Mouse (Mus musculus): Measurements from ENCODE around the gene Cacna1d. TPM values are rescaled to one million over a fixed set of nuclear protein-coding genes. Genes with fewer than 3 reads are reported as not detected.

The Cacna1d gene
- total and polyA plus RNA-seq, 3 experiments: 0.04 to 0.66 (median 0.08) TPM

DNA sequence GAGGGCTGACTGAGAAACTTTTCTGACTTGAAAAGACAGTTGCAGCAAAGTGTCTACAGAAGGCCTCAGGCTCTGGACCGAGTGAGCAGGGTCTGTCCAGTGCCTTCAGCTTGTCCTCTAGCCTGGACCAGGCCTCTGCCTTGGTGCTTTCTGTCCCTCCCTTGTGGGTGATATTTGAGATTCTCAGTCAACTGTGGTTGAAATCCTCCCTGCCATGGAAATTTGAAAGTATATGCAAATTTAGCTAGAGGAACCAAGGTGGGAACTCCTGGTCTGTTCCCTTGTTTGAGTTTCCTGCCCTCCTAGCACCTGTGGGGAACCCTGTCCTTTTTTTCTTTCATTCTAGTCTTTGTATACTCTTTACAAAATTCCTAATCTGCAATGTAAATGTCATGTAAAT, 476.2 kb downstream of the Cacna1d start:
- Histone ChIP-seq H3K9me3 (replicated peaks; ENCODE audit: low read length) (no peaks in the 10 kb centered on the region), H3K27me3 (replicated peaks) (no peaks in the 10 kb centered on the region), H3K27ac (ENCODE audit: insufficient read depth, low read depth) (no peak overlapping the region), H3K4me3 (replicated peaks in 1 of 3; ENCODE audit: low read depth in 2 of 3, low read length in 2 of 3, poor library complexity in 1 of 3) (no peak overlapping the region), H3K36me3 (replicated peaks in 1 of 2; ENCODE audit: control insufficient read depth in 1 of 2, insufficient read depth in 1 of 2, low read length in 1 of 2) (no peaks in the 10 kb centered on the region), H3K4me2 (ENCODE audit: insufficient read depth, low read depth, poor library complexity, severe bottlenecking) (peak overlapping the region; percentile 37), H3K4me1 (ENCODE audit: control insufficient read depth in 1 of 2, insufficient read depth in 2 of 2) (peaks cover 17 to 48% of the 10 kb centered on the region in 2 experiments), H3K79me2 (replicated peaks; ENCODE audit: control insufficient read depth, extremely low read depth, insufficient read depth, poor library complexity, severe bottlenecking) (no peaks in the 10 kb centered on the region), H3K9ac (ENCODE audit: insufficient read depth, low read depth) (0 out of 2 replicates have a peak overlapping the region, but pooled peaks have one; percentile 10)
- TF ChIP-seq ETS1 (conservative IDR thresholded peaks at IDR 0.05; ENCODE audit: low read depth, low read length): peak; percentile 57
- 0 out of 2 replicates have a peak, but pooled peaks have one; percentile 34 for TF ChIP-seq SIN3A (IDR thresholded peaks at IDR 0.05; ENCODE audit: low read length)
- no peak for TF ChIP-seq GABPA (IDR thresholded peaks at IDR 0.05; ENCODE audit: insufficient replicate concordance, low read depth, low read length)
- TF ChIP-seq EP300 (IDR thresholded peaks at IDR 0.05; ENCODE audit: low read length): peak; percentile 72
- TF ChIP-seq CTCF (conservative IDR thresholded peaks at IDR 0.05 in 1 of 2, IDR thresholded peaks at IDR 0.05 in 1 of 2; ENCODE audit: low read depth in 2 of 2, low read length in 2 of 2): no peak
- 0 out of 2 replicates have a peak, but pooled peaks have one; percentile 4 for TF ChIP-seq BHLHE40 (IDR thresholded peaks at IDR 0.05; ENCODE audit: low read depth, low read length)
- peak; percentile 27; the same call in 1 of the 2 replicates for TF ChIP-seq IRF4 (IDR thresholded peaks at IDR 0.05; ENCODE audit: low read depth, low read length)
- dilution Hi-C loops (cut with MboI; ENCODE audit: extremely low pct_ligation_motif_present, extremely low pct_unique_long_range_greater_than_20kb, low sequenced_read_pairs): no loop called here
- DNase-seq (ENCODE audit: extremely low read depth): peak; percentile 59
- in situ Hi-C loops (cut with MboI; ENCODE audit: low pct_ligation_motif_present, low pct_unique_long_range_greater_than_20kb, low sequenced_read_pairs): no loop called here

DNA sequence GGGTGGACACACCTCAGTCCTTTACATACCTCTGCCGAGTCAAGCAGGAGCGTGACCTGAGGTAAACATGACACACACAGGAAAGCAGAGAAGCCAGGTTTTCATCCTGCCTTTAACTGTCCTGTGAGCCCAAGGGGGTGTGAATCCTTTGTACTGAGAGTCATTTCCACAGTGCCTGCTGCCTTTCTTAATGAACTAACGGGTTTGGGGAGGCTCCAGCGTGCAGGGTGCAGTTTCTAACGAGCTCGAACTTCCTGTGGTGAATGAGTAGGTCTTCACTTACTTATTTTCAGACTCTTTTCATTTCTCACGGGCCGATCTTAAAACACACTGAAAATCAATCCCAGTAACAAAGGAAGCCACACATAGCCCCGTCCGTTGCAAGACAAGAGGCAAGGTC, 476.8 kb downstream of the Cacna1d start:
- Histone ChIP-seq H3K27me3 (replicated peaks) (no peaks in the 10 kb centered on the region), H3K79me2 (replicated peaks; ENCODE audit: control insufficient read depth, extremely low read depth, insufficient read depth, poor library complexity, severe bottlenecking) (no peaks in the 10 kb centered on the region), H3K9ac (ENCODE audit: insufficient read depth, low read depth) (0 out of 2 replicates have a peak overlapping the region, but pooled peaks have one; percentile 10), H3K4me1 (ENCODE audit: control insufficient read depth in 1 of 2, insufficient read depth in 2 of 2) (peaks cover 17 to 46% of the 10 kb centered on the region in 2 experiments), H3K4me2 (ENCODE audit: insufficient read depth, low read depth, poor library complexity, severe bottlenecking) (no peak overlapping the region), H3K9me3 (replicated peaks; ENCODE audit: low read length) (no peaks in the 10 kb centered on the region), H3K27ac (ENCODE audit: insufficient read depth, low read depth) (no peak overlapping the region), H3K36me3 (replicated peaks in 1 of 2; ENCODE audit: control insufficient read depth in 1 of 2, insufficient read depth in 1 of 2, low read length in 1 of 2) (no peaks in the 10 kb centered on the region), H3K4me3 (replicated peaks in 1 of 3; ENCODE audit: low read depth in 2 of 3, low read length in 2 of 3, poor library complexity in 1 of 3) (no peak overlapping the region)
- no peak for DNase-seq (ENCODE audit: extremely low read depth)
- dilution Hi-C loops (cut with MboI; ENCODE audit: extremely low pct_ligation_motif_present, extremely low pct_unique_long_range_greater_than_20kb, low sequenced_read_pairs) (no loop called here), in situ Hi-C loops (cut with MboI; ENCODE audit: low pct_ligation_motif_present, low pct_unique_long_range_greater_than_20kb, low sequenced_read_pairs) (no loop called here)
- TF ChIP-seq PAX5 (IDR thresholded peaks at IDR 0.05; ENCODE audit: low read length) (no peak), ZKSCAN1 (IDR thresholded peaks at IDR 0.05; ENCODE audit: borderline replicate concordance, low read depth, low read length) (no peak), CHD2 (IDR thresholded peaks at IDR 0.05; ENCODE audit: low read length) (no peak), ETS1 (conservative IDR thresholded peaks at IDR 0.05; ENCODE audit: low read depth, low read length) (no peak)

DNA sequence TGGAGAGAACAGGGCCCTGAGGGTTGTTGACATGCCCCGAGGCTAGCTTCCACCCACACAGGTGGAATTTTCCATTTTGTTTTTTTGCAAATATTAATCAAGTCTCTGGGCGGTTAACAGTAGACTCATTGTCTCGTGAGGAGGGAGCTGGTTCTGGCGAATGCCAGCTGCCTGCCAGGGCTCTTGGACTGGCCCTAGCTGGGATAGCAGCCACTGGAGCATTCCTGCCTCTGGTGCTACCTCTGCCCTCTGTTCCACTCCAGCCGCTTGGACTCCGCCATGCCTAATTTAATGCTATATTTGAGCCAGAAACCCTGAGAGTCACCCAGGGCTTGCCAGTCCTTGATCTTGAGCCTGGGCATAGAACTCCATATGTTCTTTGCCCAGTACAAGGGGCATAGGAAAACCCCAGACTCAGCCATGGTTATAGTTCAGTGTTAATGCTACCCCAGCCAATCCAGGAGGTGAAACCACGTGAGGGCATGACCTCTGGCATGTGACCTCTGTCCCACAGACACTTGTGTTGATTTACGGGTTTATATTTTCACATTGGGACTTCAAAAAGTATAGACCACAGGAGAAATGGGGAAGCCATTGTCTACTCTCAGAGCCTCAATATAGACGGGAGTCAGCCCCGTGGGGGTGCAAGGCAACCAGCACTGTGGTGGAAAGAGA, 479.2 kb downstream of the Cacna1d start:
- Histone ChIP-seq H3K27me3 (replicated peaks) (no peaks in the 10 kb centered on the region), H3K9me3 (replicated peaks; ENCODE audit: low read length) (no peaks in the 10 kb centered on the region), H3K9ac (ENCODE audit: insufficient read depth, low read depth) (no peak overlapping the region), H3K4me3 (replicated peaks in 1 of 3; ENCODE audit: low read depth in 2 of 3, low read length in 2 of 3, poor library complexity in 1 of 3) (no peak overlapping the region), H3K27ac (ENCODE audit: insufficient read depth, low read depth) (no peak overlapping the region), H3K79me2 (replicated peaks; ENCODE audit: control insufficient read depth, extremely low read depth, insufficient read depth, poor library complexity, severe bottlenecking) (no peaks in the 10 kb centered on the region), H3K4me1 (ENCODE audit: control insufficient read depth in 1 of 2, insufficient read depth in 2 of 2) (peaks cover 17 to 45% of the 10 kb centered on the region in 2 experiments), H3K36me3 (replicated peaks in 1 of 2; ENCODE audit: control insufficient read depth in 1 of 2, insufficient read depth in 1 of 2, low read length in 1 of 2) (no peaks in the 10 kb centered on the region), H3K4me2 (ENCODE audit: insufficient read depth, low read depth, poor library complexity, severe bottlenecking) (no peak overlapping the region)
- no peak for DNase-seq (ENCODE audit: extremely low read depth)
- in situ Hi-C loops (cut with MboI; ENCODE audit: low pct_ligation_motif_present, low pct_unique_long_range_greater_than_20kb, low sequenced_read_pairs): no loop called here
- dilution Hi-C loops (cut with MboI; ENCODE audit: extremely low pct_ligation_motif_present, extremely low pct_unique_long_range_greater_than_20kb, low sequenced_read_pairs): no loop called here
- TF ChIP-seq RAD21 (IDR thresholded peaks at IDR 0.05; ENCODE audit: low read depth, low read length): no peak
- TF ChIP-seq CHD2 (IDR thresholded peaks at IDR 0.05; ENCODE audit: low read length): no peak
- no peak for TF ChIP-seq E2F4 (IDR thresholded peaks at IDR 0.05; ENCODE audit: insufficient replicate concordance, low read depth, low read length)
- TF ChIP-seq MAFK (IDR thresholded peaks at IDR 0.05; ENCODE audit: insufficient replicate concordance, low read length): no peak
- no peak for TF ChIP-seq POLR2AphosphoS2 (IDR thresholded peaks at IDR 0.05; ENCODE audit: low read depth, low read length)
- TF ChIP-seq ZMIZ1 (IDR thresholded peaks at IDR 0.05; ENCODE audit: low read depth, low read length): no peak
- TF ChIP-seq MXI1 (IDR thresholded peaks at IDR 0.05; ENCODE audit: low read depth, low read length): no peak
- no peak for TF ChIP-seq TBP (conservative IDR thresholded peaks at IDR 0.05; ENCODE audit: low read depth, low read length)

Measured in CH12.LX (cell line).